Mouse (Mus musculus): ENCODE measurements around the gene Chaf1a.
"Not testable (repeated sequence)": the region's sequence is repeated elsewhere in the genome, so short reads cannot be mapped to it uniquely, and the experiment has no call there.

Chaf1a gene

DNA sequence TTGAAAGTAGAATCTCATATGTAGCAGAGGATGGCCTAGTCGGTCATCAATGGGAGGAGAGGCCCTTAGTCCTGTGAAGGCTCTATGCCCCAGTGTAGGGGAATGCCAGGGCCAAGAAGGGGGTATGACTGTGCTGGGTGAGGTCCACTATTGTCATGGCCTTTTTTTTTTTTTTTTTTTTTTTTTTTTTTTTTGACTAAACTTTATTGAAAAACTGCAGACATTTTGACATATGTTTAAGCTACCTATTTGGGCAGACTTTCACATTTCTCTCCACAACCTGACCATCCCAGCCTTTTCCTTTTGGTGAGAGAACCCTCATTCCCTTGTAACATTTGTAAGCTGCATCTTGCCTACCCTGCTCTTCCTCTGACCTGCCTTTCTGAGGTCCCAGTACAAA, 52.1 kb downstream of the Chaf1a start:
- no peak for DNase-seq (ENCODE audit: low read depth, low spot score)

DNA sequence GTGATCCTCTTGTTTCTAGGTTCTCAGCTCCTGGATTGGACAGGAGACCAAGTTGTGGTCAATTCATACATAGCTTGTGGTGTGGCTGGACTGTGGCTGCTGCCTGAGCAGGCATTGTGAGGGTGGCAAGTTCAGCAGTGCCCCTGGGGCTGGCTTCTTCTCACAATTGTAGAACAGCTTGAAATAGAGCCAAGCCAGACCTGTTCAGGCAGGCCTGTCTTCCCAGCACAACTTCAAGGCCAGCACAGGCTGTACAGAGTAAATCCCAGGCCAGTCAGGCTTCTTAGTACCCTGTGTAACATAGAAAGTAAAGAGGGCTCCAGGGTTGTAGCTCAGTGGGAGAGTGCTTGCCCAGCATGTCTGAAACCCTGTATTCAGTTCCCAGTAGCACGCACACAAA, 52.6 kb downstream of the Chaf1a start:
- no peak for DNase-seq (ENCODE audit: low read depth, low spot score)

DNA sequence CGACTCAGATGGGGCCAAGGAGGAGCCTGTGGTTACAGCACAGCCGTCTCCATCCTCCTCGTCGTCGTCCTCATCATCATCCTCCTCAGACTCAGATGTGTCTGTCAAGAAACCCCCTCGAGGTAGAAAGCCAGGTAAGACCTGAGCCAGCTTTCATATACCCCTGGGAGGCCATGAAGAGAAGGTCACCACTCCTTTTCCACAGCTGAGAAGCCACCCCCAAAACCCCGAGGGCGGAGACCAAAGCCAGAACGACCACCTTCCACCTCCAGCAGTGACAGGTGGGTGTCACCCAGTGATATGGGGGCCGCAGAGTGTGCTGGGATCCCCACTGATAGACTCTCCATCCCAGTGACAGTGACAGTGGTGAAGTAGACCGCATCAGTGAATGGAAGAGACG, 56.6 kb downstream of the Chaf1a start:
- no peak for DNase-seq (ENCODE audit: low read depth, low spot score)

DNA sequence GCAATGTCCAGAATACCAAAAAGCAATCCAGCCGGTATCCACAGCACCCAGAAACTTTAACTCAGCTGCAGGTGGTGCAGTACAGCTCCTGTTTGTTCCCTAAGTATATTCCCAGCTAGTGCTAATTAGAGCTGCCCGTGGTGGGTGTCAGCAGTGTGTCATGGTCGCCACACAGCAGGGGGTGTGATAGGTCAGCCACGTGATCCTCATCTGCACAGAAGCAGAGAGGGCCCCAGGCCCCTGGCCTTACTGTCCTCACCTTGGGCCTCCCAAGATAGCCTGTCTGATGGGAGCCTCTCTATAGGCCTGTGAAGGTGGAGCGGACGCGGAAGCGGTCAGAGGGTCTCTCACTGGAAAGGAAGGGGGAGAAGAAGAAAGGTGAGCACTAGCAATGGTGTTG, 57.9 kb downstream of the Chaf1a start:
- no peak for DNase-seq (ENCODE audit: low read depth, low spot score)

DNA sequence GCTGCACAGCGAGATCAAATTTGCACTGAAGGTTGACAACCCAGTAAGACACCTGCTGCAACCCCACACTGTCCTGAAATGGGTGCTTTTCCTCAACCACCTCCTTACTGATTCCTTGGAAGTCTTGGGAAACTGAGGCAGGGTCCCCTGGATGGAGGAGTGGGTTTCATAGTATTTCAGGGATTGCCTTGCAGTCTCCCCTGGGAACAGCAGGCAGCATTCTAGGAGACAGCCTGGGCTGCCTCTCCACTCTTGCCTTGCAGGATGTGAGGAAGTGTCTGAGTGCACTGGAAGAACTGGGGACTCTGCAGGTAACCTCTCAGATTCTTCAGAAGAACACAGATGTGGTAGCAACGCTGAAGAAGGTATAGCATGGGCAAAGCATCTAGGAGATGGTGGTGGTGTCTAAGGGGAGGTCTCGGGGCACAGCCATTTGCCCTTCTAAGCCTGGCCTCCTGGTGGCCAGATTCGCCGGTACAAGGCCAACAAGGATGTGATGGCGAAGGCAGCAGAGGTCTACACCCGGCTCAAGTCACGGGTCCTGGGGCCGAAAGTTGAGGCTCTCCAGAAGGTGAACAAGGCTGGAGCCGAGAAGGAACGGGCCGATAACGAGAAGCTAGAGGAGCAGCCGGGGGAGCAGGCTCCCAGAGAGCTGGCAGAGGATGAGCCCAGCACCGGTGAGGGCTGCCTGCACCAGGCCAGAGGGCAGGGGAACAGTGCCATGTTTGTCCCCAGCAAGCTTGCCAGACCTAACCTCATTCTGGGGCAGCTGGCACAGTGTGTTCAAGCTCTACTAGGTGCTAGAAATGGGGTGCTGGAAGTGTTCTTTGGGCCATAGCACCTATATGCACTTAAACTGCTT, 58.7 kb downstream of the Chaf1a start:
- no peak for DNase-seq (ENCODE audit: low read depth, low spot score)

DNA sequence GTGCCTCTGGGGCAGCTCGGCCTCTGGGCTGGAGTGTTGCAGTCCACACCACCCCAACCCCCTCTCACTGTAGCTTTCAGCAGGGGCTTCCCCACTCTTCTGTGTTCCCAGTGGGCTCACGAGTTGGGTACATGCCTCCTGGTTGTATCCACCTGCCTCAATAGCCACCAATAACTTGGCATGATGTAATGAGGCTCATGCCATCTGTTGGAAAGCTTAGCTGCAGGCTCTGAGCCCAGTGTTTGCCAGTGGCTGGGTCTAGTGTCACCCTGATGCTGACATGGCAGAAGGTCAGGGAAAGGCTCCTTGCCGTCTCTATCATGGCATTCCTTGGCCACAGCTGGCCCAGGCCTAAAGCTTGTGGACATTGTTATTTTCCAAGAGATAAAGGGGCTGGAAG, 60.6 kb downstream of the Chaf1a start:
- DNase-seq (ENCODE audit: low read depth, low spot score): no peak

DNA sequence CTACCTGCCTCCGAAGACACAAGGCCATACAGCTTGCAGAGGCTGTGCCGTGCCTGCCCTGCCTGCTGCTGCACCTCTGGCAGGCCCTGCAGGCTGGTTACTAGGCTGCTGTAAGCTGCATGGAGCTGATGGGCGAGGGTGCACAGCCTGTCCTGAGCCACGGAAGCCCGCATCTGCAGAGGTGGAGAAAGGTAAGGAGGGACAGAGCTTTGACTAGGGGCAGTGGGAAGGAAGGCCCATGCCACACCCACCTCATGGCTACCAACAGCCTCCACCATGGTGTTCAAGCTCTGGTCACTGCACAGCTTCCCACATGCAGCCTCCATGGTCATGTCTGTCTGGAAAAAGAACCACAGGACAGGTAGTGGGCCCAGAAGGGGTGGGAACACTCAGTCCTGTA, 61.9 kb downstream of the Chaf1a start:
- no peak for DNase-seq (ENCODE audit: low read depth, low spot score)

DNA sequence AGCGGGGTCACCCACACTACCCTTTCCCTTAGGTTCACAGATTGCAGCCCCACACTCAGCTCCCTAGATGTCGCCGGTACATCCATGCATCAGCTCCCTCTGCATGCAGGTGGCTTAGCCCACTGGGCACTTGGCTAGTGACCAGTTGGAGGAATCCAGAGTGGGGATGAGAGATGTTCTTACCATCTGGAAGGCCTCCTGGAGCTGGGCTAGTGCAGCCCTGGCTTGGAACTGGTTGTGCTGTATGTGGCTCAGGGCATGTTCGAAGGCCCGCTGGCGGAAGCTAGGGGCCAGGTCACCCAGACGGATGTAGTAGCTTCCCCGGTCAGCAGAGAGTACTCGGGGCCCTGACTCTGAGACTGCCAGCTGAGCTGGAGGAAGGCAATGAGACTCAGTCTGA, 62.7 kb downstream of the Chaf1a start:
- DNase-seq (ENCODE audit: low read depth, low spot score): no peak

DNA sequence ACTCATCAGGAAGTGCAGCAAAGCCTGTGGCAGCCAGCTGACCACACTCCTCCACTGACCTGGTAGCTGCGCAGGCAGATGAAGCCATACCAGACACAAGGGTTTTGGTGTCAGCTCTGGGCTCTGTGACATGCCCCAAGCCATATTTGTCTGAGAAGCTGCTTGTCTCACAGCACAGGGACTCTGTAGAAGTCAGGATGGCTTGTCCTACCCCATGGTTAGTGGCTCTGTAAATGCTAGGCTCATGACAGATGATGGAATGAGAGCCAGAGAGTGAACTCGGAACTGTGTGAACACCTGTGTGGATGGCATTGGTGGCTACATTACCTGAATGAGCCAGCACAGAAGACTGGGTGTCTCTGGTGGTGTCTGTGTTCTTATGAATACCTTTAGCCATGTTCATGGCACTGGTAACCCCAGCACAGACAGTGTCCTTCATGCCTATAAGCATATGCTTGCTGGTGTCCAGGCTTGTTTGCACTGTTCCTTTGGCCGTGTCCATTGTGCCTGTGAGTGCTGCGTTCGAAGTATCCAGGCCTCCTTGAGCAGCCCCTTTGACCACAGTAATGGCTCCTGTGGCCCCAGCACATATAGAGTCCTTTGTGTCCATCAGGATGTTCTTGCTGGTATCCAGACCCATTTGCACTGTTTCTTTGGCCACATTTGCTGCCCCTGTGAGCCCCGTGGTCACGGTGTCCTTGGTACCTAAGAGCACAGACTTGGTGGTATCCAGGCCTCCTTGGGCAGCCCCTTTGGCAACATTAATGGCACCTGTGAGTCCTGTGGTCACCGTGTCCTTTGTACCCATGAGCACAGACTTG, 63.4 kb downstream of the Chaf1a start:
- DNase-seq (ENCODE audit: low read depth, low spot score): no peak

DNA sequence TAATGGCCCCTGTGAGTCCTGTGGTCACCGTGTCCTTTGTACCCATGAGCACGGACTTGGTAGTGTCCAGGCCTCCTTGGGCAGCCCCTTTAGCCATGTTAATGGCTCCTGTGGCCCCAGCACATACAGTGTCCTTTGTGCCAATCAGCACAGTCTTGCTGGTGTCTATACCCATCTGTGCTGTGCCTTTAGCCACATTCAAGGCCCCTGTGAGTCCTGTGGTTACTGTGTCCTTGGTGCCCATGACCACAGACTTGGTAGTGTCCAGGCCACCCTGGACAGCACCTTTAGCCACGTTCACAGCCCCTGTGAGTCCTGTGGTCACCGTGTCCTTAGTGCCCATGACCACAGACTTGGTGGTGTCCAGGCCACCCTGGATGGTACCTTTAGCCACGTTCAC, 64.6 kb downstream of the Chaf1a start:
- DNase-seq (ENCODE audit: low read depth, low spot score): not testable (repeated sequence)

DNA sequence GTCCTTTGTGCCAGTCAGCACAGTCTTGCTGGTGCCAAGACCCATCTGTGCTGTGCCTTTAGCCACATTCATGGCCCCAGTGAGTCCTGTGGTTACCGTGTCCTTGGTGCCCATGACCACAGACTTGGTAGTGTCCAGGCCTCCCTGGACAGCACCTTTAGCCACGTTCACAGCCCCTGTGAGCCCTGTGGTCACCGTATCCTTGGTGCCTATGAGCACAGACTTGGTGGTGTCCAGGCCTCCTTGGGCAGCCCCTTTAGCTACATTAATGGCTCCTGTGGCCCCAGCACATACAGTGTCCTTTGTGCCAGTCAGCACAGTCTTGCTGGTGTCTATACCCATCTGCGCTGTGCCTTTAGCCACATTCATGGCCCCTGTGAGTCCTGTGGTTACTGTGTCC, 66.2 kb downstream of the Chaf1a start:
- not testable (repeated sequence) for DNase-seq (ENCODE audit: low read depth, low spot score)

DNA sequence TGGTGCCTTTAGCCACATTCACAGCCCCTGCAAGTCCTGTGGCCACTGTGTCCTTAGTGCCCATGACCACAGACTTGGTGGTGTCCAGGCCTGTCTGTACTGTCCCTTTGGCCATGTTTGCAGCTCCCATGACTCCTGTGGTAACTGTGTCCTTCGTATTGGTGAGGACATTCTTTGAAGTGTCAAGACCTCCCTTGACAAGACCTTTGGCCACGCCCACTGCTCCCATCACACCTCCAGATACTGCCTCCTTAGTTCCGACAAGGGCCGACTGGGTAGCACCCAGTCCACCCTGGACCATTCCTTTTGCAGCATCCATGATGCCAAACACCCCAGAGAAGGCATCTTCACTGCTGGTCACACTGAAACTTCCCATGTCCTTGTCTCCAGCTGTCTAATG, 66.7 kb downstream of the Chaf1a start:
- no peak for DNase-seq (ENCODE audit: low read depth, low spot score)

DNA sequence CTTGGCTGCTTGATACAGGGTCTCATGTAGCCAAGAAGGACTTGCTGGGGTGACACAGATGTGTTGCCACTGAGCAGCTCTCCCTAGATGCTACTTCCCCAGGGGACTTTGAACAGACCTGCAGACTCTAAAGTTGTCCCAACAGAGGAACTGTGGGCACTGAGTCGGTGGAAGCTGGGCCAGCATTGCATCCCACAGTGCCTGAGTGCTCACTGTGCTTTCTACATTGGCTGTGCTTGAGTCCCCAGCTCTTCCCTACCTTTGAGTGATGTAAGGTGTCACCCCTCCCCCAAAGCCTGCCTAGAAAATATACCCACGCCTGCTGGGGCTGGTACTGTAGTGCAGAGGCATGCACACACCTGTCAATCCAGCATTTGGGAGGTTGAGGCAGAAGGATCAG, 67.5 kb downstream of the Chaf1a start:
- DNase-seq (ENCODE audit: low read depth, low spot score): no peak

DNA sequence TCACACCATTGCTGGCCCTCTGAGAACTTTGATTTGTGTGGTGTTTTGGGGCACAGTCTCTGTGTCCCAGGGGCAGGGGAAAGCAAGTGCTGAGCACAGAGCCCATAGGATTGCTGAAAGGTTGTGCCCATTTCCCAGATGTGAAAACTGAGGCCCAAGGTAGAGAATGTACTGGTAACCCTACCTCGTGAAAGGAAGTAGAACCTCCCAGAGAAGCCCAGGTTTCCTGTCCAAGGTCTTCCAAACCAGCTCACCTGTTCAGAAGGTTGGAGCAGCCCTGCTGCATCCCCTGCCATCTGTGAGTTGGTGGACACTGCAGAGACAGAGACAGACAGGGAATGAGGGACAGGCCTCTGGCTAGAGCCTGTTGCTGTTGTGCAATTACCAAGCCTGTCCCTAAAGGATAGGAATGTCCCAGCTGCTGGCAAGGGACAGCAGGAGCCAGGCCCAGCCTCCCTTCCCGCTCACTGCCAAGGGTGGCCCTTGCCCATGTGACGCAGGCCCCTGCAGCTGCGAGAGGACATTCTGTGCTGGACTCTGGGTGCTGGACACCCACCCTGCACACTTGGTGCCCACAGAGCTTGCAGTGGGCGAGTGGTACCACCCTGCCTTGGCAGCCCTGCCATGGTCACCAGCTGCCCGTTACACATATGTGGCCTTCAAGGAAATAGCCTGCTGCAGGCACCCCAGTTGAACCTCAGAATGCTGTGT, 68.2 kb downstream of the Chaf1a start:
- no peak for DNase-seq (ENCODE audit: low read depth, low spot score)

DNA sequence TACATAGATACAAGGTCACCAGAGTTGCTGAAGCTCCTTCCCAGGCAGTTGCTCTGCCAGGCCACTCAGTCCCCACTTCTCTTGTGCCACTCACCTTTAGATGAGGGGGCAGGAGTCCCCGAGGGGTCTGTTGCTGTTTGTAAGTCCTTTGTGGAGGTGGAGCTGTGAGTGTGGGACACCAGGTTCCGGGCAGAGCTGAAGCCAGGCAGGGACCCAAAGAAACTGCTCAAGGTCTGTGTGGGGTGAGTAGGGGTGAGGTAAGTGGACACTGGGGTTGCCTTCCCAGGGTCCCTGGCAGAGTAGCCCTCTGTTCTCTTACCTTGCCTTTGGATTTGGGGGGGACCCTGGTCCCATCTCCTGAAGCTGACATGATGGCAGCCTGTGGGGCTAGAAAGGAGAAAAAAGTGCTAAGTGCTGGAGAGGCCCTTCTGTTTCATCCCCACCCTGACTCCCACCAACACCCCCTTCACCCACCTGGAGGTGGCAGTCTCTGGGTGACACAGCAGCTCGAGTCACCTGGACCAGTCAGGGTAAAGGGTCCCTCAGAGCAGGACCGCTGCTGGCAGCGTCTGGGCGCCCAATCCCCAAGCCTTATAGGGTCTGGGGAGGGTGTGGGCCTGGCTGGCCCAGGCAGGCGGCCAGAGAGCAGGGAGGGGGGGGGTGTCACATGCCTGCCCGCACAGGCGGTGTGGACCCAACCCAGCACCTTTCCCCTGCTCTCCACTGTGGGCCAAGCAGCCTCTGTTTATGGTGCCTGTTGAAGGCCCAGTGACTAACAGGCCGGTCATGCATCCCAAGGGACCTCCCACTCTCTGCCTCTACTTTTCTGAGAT, 69.2 kb downstream of the Chaf1a start, which contains the start of gene Plin4:
TSS of gene Plin4 (minus strand) at position 585 of the 833 bp plus-strand sequence.
- no peak for DNase-seq (ENCODE audit: low read depth, low spot score)

DNA sequence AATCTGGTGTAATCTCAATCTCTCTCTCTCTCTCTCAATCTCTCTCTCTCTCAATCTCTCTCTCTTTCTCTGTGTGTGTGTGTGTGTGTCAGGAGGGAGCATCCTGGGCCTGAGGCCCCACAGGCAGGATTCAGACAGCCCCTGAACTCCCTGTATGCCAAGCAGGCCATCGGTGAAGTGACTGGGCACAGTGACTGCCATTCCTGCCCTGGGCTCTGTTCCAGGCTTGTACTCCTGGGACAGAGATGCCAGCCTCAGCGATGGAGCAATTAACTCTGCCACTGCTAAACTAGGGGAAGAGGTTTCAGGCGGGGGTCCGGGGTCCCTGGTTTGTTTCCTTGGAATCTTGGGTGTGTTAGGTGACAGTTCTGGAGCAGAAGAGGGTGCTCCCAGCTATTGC, 70.3 kb downstream of the Chaf1a start:
- no peak for DNase-seq (ENCODE audit: low read depth, low spot score)

DNA sequence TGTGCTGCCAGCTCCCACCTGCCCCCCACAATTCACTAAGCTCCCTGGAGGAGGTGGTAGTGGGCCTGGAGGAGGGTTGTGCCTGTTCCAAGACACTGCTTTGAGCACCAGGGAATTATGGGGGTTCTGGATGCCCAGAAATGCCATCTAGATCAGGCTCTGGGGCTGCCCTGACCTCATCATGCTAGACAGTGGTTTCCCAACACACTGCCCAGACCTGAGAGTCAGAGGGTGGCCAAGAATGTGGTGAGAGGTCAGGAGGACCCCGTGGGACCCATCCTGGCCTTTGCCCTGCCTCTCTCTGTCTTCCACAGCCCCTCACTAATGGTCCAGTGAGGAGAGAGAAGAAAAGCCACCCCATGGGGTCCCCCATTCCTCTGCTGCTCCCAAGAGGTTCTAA, 70.8 kb downstream of the Chaf1a start:
- no peak for DNase-seq (ENCODE audit: low read depth, low spot score)

DNA sequence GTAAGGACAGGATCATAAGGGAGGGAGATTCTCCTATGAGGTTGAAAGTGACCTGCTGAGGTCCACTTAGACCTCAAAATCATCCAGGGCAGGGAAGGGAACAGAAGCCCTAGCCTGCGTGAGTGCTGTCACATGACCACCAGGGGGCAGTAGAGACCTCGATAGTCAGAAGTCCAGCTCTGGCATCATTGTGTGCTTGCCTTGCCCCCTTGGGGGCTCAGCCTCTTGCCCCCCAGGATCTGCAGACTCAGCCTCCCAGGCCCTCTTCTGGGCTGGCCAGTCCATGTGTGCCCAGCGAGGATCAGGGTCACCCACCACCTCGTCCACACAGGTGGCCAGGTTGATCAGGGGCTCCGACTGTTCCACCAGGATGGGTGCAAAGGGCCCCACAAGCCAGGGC, 71.6 kb downstream of the Chaf1a start:
- DNase-seq (ENCODE audit: low read depth, low spot score): peak; percentile 86

DNA sequence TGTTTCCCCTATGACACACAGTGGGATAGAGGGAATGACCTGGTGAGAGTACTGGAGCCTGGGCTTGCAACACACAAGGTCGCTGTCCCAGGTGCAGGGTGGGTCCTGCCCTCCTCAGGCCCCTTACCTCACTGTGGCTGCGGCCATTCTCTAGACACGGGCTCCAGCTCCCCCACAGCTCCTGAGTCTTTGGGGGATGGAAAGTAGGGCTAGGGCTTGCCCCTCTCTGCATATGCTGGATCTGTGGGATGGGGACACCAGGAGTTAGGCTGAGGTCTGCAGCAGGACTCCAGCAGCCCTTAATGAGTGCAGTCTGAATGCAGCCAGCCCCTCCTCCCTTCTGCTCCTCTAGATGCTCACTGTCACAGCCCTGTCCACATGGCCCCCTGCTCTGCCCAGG, 72.5 kb downstream of the Chaf1a start:
- no peak for DNase-seq (ENCODE audit: low read depth, low spot score)

DNA sequence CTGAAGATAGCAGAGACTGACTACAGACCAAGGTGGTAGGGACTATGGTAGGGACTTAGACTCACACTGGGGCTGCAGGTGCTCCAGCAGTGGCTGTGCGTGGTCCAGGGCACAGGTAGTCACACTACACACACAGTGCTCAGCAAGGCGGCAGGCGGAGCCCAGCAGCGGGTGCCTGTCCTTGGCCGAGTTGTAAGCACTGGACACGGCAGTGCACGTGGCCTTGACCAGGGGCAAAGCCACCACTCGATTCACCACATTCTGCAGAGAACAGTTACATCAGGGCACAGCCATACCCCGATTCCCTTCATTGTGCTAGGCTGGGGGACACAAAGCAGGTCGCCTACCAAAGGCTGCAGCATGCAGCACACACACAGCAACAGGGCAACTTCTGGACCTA, 76.0 kb downstream of the Chaf1a start:
- DNase-seq (ENCODE audit: low read depth, low spot score): no peak

DNA sequence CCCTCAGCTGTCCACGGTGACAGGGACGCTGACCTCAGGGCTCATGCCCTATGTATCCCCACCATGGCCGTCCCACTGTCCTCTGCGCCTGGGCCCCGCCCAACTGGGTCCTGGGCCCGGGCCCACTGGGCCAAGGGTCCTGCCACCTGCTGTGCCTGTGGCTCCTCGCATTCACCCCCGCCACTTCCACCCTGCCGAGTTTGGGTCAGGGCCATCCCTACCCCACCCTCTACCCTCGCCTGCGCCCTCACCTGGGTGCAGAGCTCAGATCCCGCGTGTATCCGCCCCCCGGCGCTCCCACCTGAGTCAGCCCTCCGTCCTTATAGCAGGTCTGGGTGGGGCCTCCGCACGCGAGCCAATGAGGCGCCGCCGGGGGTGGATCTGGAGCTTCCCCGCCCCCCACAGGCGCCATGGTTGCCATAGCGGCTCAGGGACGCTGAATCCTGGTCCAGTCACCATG, 77.0 kb downstream of the Chaf1a start, which contains the start of gene Plin5:
TSS of gene Plin5 (minus strand) at position 346 of the 460 bp plus-strand sequence.
- DNase-seq (ENCODE audit: low read depth, low spot score): no peak

All from mesoderm, embryonic 11.5 days (tissue).